Mouse (Mus musculus) lung, postnatal 0 days (tissue): ENCODE measurements at regions not wholly inside any gene's neighbourhood (a gene's known extent, or its start where the extent isn't known, plus 50 kb on each side); places are given as distances from the start of the nearest gene placed in this dataset.

Source experiments
- CTCF ChIP-seq: IDR thresholded peaks from 2 replicates; pipeline ENCODE4 v1.5.1; 2016; ENCODE audit warnings: antibody characterized with exemption, mild to moderate bottlenecking
- EP300 ChIP-seq: IDR thresholded peaks from 2 replicates; pipeline ENCODE4 v1.6.1; 2016; ENCODE audit warnings: antibody characterized with exemption, mild to moderate bottlenecking, control low read depth

GRCm38 (mm10) chr13:47892569-47892968 lies 368.5 kb upstream of the Id4 start:
- TF ChIP-seq CTCF (no peak), EP300 (no peak)
